Mouse (Mus musculus) CH12.LX (cell line): ENCODE results near the gene Kat7.

ENCODE experiments used
- CHD2 ChIP-seq: IDR thresholded peaks from 2 replicates; pipeline ENCODE4 v1.6.1; 2011; ENCODE audit warnings: low read length, improper control_type of control experiment
- CTCF ChIP-seq, 2 experiments: IDR thresholded peaks in 1 of 2; conservative IDR thresholded peaks in 1 of 2; 2 replicates each; pipeline ENCODE4 v1.5.1; 2011 to 2012; ENCODE audit warnings: low read depth in 2 of 2, low read length in 2 of 2, improper control_type of control experiment in 1 of 2, inconsistent platforms in 1 of 2, mild to moderate bottlenecking in 1 of 2, moderate library complexity in 1 of 2
- EP300 ChIP-seq: IDR thresholded peaks from 2 replicates; pipeline ENCODE4 v1.6.1; 2011; ENCODE audit warnings: low read length, improper control_type of control experiment
- ETS1 ChIP-seq: conservative IDR thresholded peaks from 2 replicates; pipeline ENCODE4 v1.6.1; 2012; ENCODE audit warnings: low read depth, mild to moderate bottlenecking, inconsistent platforms, low read length, improper control_type of control experiment, moderate library complexity
- GABPA ChIP-seq: IDR thresholded peaks from 2 replicates; pipeline ENCODE4 v1.6.1; 2012; ENCODE audit warnings: low read depth, low read length, improper control_type of control experiment, inconsistent platforms; ENCODE audit not compliant: insufficient replicate concordance
- POLR2A ChIP-seq: IDR thresholded peaks from 2 replicates; pipeline ENCODE4 v1.6.1; 2011; ENCODE audit warnings: low read depth, mild to moderate bottlenecking, improper control_type of control experiment, low read length
- RAD21 ChIP-seq: IDR thresholded peaks from 2 replicates; pipeline ENCODE4 v1.6.1; 2011; ENCODE audit warnings: low read depth, mild to moderate bottlenecking, low read length, improper control_type of control experiment, moderate library complexity
- SIN3A ChIP-seq: IDR thresholded peaks from 2 replicates; pipeline ENCODE4 v1.6.1; 2012; ENCODE audit warnings: low read length, improper control_type of control experiment, inconsistent platforms

DNA sequence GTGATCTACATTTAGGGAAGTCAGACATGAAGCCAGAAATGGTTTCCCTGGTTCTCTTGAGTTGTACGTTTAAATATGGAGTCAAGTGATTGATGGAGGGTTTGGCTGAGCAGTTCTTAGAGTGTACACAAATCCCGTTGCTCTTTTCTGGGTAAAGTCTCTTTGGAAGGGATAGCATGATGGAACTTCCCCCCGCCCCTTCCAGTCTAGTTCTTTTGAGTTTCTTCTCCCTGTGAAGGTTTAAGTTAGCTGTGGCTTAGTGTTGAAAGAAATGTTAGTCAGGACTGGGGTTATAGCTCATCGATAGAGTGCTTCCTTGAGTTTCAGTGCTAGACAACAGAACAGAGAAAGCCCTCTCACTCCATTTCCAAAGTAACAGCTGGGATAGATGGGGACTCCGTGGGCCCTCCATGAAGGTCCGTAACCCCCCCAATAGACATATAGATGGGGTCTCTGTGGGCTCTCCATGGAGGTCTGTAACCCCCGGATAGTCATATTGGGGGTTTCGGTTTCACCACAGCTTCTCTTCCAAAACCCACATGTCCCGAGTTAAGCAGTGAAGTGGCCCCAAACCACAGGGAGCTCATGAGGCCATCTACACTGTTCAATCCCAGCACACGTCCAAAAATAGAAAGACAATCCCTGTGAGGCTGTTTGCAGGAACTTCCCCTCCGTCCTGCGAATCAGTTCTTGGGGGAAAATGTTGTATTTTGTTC is 45.1 kb upstream of the Kat7 start:
- TF ChIP-seq GABPA: no peak
- TF ChIP-seq SIN3A: no peak
- no peak for TF ChIP-seq CTCF (conservative IDR thresholded peaks at IDR 0.05 in 1 of 2, IDR thresholded peaks at IDR 0.05 in 1 of 2; ENCODE audit: low read depth in 2 of 2, low read length in 2 of 2)
- TF ChIP-seq EP300: peak; percentile 66
- TF ChIP-seq CHD2: no peak
- TF ChIP-seq ETS1: no peak
- TF ChIP-seq POLR2A: no peak
- no peak for TF ChIP-seq RAD21
